Mouse (Mus musculus): ENCODE data around the gene Ypel1. TPM values are rescaled to one million over a fixed set of nuclear protein-coding genes. Genes with fewer than 3 reads are reported as not detected.

Gene Ypel1
- polyA plus RNA-seq (2015; fragmentation: Nextera tagmentation; extraction: Ambion mirVana) = 0.92 and 1.2 TPM in 2 replicates

GRCm38 (mm10) chr16:17069511-17070443 is at the start of gene Ypel1:
TSS of gene Ypel1 (plus strand) at chr16:17069696.
- peak within 1 kb of the TSS; percentile 86 for H3K4me2 ChIP-seq (ENCODE audit: low read depth, low read length)
- peak within 1 kb of the TSS; percentile 65 for H3K4me3 ChIP-seq (ENCODE audit: low read depth, low read length)
- peak within 1 kb of the TSS; percentile 19; the same call in 1 of the 2 replicates for H3K27ac ChIP-seq (ENCODE audit: low read depth)
- peak within 1 kb of the TSS; percentile 52 for H3K9ac ChIP-seq (replicated peaks)
- H3K9me3 ChIP-seq (ENCODE audit: low read length) = no peaks in the 10 kb centered on the region
- no peaks in the 10 kb centered on the region for H3K36me3 ChIP-seq (replicated peaks; ENCODE audit: insufficient read depth, low read length)
- no peaks in the 10 kb centered on the region for H3K27me3 ChIP-seq (ENCODE audit: insufficient read depth, low read length)
- no peaks in the 10 kb centered on the region for H3K4me1 ChIP-seq (ENCODE audit: insufficient read depth)
- peak; percentile 53 for TF ChIP-seq CTCF (IDR thresholded peaks at IDR 0.05; ENCODE audit: low read depth)
- TF ChIP-seq EP300 (IDR thresholded peaks at IDR 0.05; ENCODE audit: low read depth) = no peak
- DNase-seq = peak; percentile 82
- ATAC-seq = peak; percentile 90
- WGBS (ENCODE audit: insufficient replicate concordance) = under 1% methylated on average over 60 of the region's 76 CpGs

GRCm38 (mm10) chr16:17024469-17025148 is 44.9 kb upstream of the Ypel1 start:
- Histone ChIP-seq H3K4me1 (ENCODE audit: insufficient read depth) (no peaks in the 10 kb centered on the region), H3K36me3 (replicated peaks; ENCODE audit: insufficient read depth, low read length) (peaks cover 62% of the 10 kb centered on the region), H3K27ac (ENCODE audit: low read depth) (no peak overlapping the region), H3K27me3 (ENCODE audit: insufficient read depth, low read length) (no peaks in the 10 kb centered on the region), H3K9ac (replicated peaks) (no peak overlapping the region), H3K9me3 (ENCODE audit: low read length) (no peaks in the 10 kb centered on the region), H3K4me3 (ENCODE audit: low read depth, low read length) (no peak overlapping the region), H3K4me2 (ENCODE audit: low read depth, low read length) (no peak overlapping the region)
- no peak for DNase-seq
- TF ChIP-seq CTCF (IDR thresholded peaks at IDR 0.05; ENCODE audit: low read depth) (no peak), EP300 (IDR thresholded peaks at IDR 0.05; ENCODE audit: low read depth) (no peak)
- WGBS (ENCODE audit: insufficient replicate concordance) = 91% methylated on average over 3 of the region's 3 CpGs
- no peak for ATAC-seq

- DNase-seq (no peak), ATAC-seq (no peak)
- Histone ChIP-seq H3K4me1 (ENCODE audit: insufficient read depth) (no peaks in the 10 kb centered on the region), H3K4me2 (ENCODE audit: low read depth, low read length) (no peak overlapping the region), H3K27ac (ENCODE audit: low read depth) (no peak overlapping the region), H3K9me3 (ENCODE audit: low read length) (no peaks in the 10 kb centered on the region), H3K36me3 (replicated peaks; ENCODE audit: insufficient read depth, low read length) (peaks cover 65% of the 10 kb centered on the region), H3K4me3 (ENCODE audit: low read depth, low read length) (no peak overlapping the region), H3K27me3 (ENCODE audit: insufficient read depth, low read length) (no peaks in the 10 kb centered on the region), H3K9ac (replicated peaks) (no peak overlapping the region)
- TF ChIP-seq CTCF (IDR thresholded peaks at IDR 0.05; ENCODE audit: low read depth) = no peak
- no peak for TF ChIP-seq EP300 (IDR thresholded peaks at IDR 0.05; ENCODE audit: low read depth)
- 88% methylated on average over 4 of the region's 4 CpGs for WGBS (ENCODE audit: insufficient replicate concordance)
Measured at GRCm38 (mm10) chr16:17029971-17030695, 39.4 kb upstream of the Ypel1 start.

- no peaks in the 10 kb centered on the region for H3K4me1 ChIP-seq (ENCODE audit: insufficient read depth)
- no peak for ATAC-seq
- no peaks in the 10 kb centered on the region for H3K27me3 ChIP-seq (ENCODE audit: insufficient read depth, low read length)
- no peak overlapping the region for H3K9ac ChIP-seq (replicated peaks)
- DNase-seq = no peak
- WGBS (ENCODE audit: insufficient replicate concordance) = 94% methylated on average over 2 of the region's 2 CpGs
- no peaks in the 10 kb centered on the region for H3K9me3 ChIP-seq (ENCODE audit: low read length)
- no peak overlapping the region for H3K4me3 ChIP-seq (ENCODE audit: low read depth, low read length)
- H3K27ac ChIP-seq (ENCODE audit: low read depth) = no peak overlapping the region
- H3K4me2 ChIP-seq (ENCODE audit: low read depth, low read length) = no peak overlapping the region
- TF ChIP-seq CTCF (IDR thresholded peaks at IDR 0.05; ENCODE audit: low read depth) (no peak), EP300 (IDR thresholded peaks at IDR 0.05; ENCODE audit: low read depth) (no peak)
- H3K36me3 ChIP-seq (replicated peaks; ENCODE audit: insufficient read depth, low read length) = peaks cover 75% of the 10 kb centered on the region
Measured at GRCm38 (mm10) chr16:17033754-17034153, 35.7 kb upstream of the Ypel1 start.

GRCm38 (mm10) chr16:17040716-17041115 is 28.8 kb upstream of the Ypel1 start:
- no peak for ATAC-seq
- H3K4me1 ChIP-seq (ENCODE audit: insufficient read depth) = no peaks in the 10 kb centered on the region
- no peak overlapping the region for H3K4me2 ChIP-seq (ENCODE audit: low read depth, low read length)
- 92% methylated on average over 3 of the region's 3 CpGs for WGBS (ENCODE audit: insufficient replicate concordance)
- H3K27ac ChIP-seq (ENCODE audit: low read depth) = no peak overlapping the region
- H3K27me3 ChIP-seq (ENCODE audit: insufficient read depth, low read length) = no peaks in the 10 kb centered on the region
- no peak overlapping the region for H3K9ac ChIP-seq (replicated peaks)
- H3K9me3 ChIP-seq (ENCODE audit: low read length) = no peaks in the 10 kb centered on the region
- H3K36me3 ChIP-seq (replicated peaks; ENCODE audit: insufficient read depth, low read length) = peaks cover 77% of the 10 kb centered on the region
- TF ChIP-seq CTCF (IDR thresholded peaks at IDR 0.05; ENCODE audit: low read depth) (no peak), EP300 (IDR thresholded peaks at IDR 0.05; ENCODE audit: low read depth) (no peak)
- no peak overlapping the region for H3K4me3 ChIP-seq (ENCODE audit: low read depth, low read length)
- no peak for DNase-seq
